Mouse (Mus musculus) heart, postnatal 0 days (tissue): ENCODE measurements at regions not wholly inside any gene's neighbourhood (a gene's known extent, or its start where the extent isn't known, plus 50 kb on each side); places are given as distances from the start of the nearest gene placed in this dataset.

ENCODE experiments used
- CTCF ChIP-seq: IDR thresholded peaks from 2 replicates; pipeline ENCODE4 v1.5.1; 2016; ENCODE audit warnings: antibody characterized with exemption, control low read depth, low read depth
- EP300 ChIP-seq: IDR thresholded peaks from 2 replicates; pipeline ENCODE4 v1.6.1; 2016; ENCODE audit warnings: antibody characterized with exemption, low read depth

DNA sequence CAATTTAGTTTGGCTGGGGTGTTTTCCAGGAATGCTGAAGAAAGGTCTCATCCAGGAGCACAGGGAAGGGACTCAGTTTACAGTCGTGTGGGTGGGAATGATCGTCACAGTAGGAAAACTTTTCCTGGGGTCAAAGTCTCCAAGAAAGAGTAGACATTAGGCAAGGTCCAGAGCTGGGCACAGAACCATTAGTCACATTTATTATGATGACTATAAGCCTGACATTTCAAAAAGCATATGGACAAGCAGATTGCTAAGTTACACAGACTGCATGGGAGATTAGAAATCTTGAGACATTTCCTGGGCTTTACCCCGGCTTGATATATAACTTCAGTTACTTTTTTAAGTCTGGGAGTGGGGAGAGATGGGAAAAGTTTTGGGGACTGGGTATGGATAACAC lies 139.6 kb upstream of the Map3k1 start:
- TF ChIP-seq EP300 (no peak), CTCF (no peak)
